Mouse (Mus musculus) mature B cell (primary cell): ENCODE measurements around the gene Spink4.
"Not testable (repeated sequence)": the region's sequence is repeated elsewhere in the genome, so short reads cannot be mapped to it uniquely, and the experiment has no call there.

Experiments
- in situ Hi-C: fragments of 300-500 bp; cut with MboI; formaldehyde crosslinking; loops from 2 replicates; pipeline ENCODE4 v1.14.3; 2019

Spink4 gene

GRCm38 (mm10) chr4:40900612-40901011 is 19.2 kb upstream of the Spink4 start:
- in situ Hi-C loops = no loop called here

DNA sequence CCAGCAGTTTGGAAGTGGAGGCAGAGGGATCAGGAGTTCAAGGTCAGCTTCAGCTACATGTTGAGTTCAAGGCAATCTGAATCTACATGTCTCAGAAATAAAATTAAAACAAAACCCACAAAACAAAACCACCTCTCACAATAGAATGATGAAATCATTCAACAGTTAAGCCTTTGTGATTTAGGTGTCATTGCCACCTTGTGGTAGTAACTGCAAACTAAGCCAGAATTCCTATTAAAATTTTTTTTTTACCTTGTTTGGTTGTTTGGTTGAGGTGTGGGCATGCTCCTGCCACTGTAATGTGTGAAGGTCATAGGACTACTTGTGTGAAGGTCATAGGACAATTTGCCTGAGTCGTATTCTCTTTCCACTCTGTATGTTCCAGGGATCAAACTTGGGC is 13.6 kb upstream of the Spink4 start:
- in situ Hi-C loops = loop anchor here (5.0 kb wide), 1 partner anchor 134 kb away; no protein-coding TSS in a partner anchor

DNA sequence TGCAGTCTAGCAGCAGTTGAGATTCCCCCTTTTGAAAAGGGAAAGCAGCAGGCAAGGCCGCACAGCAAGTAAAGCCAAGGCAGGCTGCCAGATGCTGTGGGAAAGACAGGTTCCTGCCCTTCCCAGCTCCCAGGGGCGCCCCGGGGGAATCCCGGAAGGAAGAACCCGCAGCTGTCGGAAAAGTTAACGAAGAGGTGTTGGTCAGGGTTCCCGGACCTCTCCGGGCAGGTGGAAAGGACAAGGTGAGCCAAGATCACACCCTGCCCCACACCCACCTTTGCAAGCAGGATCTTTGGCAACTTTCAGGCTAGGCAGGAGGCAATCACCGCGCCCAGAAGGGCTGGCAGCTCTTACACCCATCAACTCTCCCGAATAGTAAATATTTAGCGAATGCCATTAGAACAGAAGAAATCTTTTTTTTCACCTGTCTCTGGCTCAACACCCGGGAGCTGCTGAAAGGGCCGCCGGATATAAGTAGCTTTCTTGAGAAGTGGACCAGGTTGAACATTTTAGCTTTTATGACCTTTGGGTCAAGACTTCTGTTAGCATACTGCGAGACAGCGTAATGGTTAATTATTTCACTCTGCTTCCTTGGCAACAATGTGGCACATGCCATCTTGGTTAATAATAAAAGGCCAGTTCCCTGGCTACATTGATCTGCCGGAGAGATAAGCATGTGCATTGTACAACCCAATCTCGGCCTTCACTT is 11.4 kb upstream of the Spink4 start:
- in situ Hi-C loops = loop anchor here (5.0 kb wide), 1 partner anchor 136 kb away; no protein-coding TSS in a partner anchor

GRCm38 (mm10) chr4:40914287-40914867 is 5.5 kb upstream of the Spink4 start:
- in situ Hi-C loops = no loop called here

DNA sequence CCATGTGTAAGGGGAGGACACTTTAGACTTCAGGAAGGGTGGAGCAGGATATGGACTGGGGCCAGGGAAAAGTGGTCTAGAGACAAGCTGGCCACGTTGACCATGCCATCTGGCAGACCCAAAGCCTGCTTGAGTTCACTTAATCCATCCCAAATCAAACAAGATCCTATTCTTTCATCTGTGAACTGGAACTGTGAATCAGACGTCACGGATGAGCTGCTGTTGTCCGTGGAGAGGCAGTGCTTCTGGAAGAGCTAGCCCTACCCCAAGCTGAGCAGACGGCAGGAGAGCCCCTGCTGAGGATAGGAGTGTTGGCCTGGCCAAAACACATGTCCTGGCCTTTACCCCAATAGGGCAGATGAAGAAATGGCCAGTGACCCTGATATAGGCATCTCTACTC is 3.9 kb upstream of the Spink4 start:
- in situ Hi-C loops = no loop called here

GRCm38 (mm10) chr4:40916592-40917155 is 3.2 kb upstream of the Spink4 start:
- in situ Hi-C loops = no loop called here

GRCm38 (mm10) chr4:40920576-40920975 is 724 bp downstream of the Spink4 start:
- in situ Hi-C loops = no loop called here

DNA sequence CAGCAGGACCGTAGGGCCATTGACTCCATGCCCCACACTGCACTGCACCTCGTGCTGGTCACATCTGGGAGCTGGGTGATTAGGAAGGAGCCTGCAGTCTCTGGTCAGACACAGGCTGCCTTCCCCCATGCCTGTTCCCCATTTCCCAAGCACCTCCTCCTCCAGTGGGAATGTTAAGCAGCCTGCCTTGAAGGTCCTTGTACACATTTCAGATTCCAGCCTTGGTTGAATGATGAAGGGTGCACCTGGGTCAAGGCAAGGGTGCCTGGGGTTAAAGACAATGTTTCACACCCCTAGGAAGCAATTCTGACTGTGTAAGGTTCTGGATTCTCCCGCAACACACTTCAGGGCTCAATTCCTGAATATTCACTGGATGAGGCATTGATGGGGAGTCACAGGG is 1.4 kb downstream of the Spink4 start:
- in situ Hi-C loops = no loop called here

DNA sequence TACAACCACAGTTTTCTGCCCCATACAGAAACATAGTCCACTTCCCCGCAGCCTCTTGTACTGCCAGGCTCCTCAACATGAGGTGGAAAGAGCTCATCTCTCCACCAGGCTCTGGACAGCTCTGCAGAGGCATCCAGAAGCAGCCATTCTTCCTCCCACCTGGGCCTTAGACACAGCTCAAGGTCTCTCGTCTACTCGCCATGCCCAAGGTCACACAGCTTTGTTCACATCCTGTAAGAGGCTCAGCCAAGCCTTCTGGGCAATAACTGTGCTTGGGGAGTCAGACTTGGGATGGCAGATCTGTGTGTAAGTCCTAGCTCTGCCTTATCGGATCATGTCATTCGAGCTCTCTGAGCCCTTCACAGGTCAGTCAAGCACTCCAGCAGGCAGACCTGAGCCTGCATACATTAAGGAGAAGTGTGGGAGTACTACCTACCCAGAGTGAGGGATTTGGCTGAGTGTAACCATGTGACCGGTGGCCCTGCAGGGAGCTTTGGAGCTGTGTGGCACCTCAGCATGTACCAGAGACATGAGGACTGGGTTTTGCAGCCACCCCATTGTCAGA is 3.3 kb downstream of the Spink4 start:
- in situ Hi-C loops = no loop called here

- in situ Hi-C loops = no loop called here
Measured at GRCm38 (mm10) chr4:40925568-40925967, 5.7 kb downstream of the Spink4 start.

- in situ Hi-C loops = no loop called here
Measured at GRCm38 (mm10) chr4:40929046-40929445, 9.2 kb downstream of the Spink4 start.

- in situ Hi-C loops = no loop called here
Measured at GRCm38 (mm10) chr4:40933694-40934093, 13.8 kb downstream of the Spink4 start.

GRCm38 (mm10) chr4:40934369-40934768 is 14.5 kb downstream of the Spink4 start:
- in situ Hi-C loops = not testable (repeated sequence)

DNA sequence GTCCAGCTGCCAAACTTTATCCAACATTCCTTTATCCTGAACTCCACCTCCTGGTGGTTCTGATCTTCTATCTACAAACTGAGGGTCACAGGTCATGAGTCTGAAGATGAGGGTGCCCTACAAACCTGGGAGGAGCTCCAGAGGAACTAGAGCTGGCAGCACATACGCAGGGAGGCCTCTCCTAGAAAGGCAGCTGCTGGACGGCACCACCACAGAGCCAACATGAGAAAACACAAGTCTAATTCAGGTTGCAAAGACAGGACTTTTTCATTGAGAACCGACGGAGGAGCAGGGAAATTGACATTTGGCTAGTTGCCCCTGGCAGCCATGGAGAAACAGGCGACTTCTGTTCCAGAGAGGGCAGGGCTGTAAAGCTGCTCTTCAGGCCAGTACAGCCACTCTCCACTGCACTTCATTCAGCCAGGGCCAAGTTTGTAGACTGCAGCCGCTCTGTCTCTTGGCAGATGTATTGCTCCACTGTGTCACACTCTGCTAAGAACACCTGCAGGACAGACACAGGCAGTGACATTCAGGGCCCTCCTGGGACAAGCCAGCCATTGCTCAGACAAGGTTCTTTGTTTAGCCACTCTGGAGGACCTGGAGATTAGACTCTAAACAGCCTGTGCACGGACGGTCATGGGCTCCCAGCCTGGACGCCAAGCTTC is 16.5 kb downstream of the Spink4 start:
- in situ Hi-C loops = no loop called here

DNA sequence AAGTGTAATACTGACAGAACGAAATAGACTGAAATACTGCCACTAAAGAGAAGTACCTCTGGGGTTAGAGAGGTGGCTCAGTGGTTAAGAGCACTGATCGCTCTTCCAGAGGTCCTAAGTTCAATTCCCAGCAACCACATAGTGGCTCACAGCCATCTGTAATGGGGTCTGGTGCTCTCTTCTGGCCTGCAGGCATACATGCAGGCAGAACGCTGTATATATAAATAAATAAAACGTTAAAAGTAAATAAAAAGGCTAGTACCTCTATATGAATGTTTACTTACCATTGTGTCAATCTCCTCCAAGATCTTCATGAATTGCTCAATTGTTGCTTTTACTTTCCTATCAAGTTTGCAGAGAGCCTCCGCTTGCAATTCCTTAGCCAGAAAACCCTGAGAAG is 18.9 kb downstream of the Spink4 start:
- in situ Hi-C loops = no loop called here

GRCm38 (mm10) chr4:40943651-40944050 is 23.8 kb downstream of the Spink4 start:
- in situ Hi-C loops = no loop called here

GRCm38 (mm10) chr4:40946516-40947121 is 26.8 kb downstream of the Spink4 start:
- in situ Hi-C loops = no loop called here

DNA sequence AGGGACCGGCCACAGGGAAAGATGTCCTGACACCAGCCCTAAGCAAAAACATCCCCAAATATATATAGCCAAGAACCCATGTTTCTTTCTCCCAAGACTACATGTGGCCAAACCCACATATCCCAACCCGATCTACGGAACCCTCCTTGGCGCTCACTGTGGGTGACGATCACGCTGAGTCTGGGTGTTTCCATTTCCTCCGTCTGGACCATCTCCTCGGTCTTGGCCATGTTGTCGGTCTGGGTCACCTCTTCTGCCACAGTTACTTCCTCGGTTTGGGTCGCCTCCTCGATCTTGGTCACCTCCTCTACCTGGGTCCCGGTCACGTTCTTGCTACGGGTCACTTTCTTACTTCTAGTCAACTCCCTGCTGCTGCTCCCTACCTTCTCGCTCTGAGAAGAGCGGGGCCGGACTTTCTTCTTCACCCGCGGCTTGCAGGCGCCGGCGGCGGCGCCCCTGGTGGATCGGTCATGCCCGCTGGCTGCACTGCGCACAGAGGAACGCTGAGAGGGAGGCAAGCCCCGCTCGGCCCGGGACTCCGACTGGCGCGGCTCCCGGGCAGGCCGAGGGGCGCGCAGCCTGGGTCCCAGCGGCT is 27.8 kb downstream of the Spink4 start:
- in situ Hi-C loops = no loop called here

- in situ Hi-C loops = no loop called here
Measured at GRCm38 (mm10) chr4:40948160-40948708, 28.4 kb downstream of the Spink4 start, which contains the start of the genes Bag1 and Chmp5. Gene Bag1 (minus strand): TSS chr4:40948294. Gene Chmp5 (plus strand): TSS chr4:40948407.

- in situ Hi-C loops = loop anchor here (25.0 kb wide), 1 partner anchor 816 kb away; the partner anchor contains the start of gene Aco1
Measured at GRCm38 (mm10) chr4:40953521-40953920, 33.7 kb downstream of the Spink4 start.

- in situ Hi-C loops = loop anchor here (25.0 kb wide), 1 partner anchor 819 kb away; the partner anchor contains the start of gene Aco1
Measured at GRCm38 (mm10) chr4:40955942-40956341, 36.1 kb downstream of the Spink4 start.
